Mouse (Mus musculus): Measurements from ENCODE around the gene Srp54a. TPM values are rescaled to one million over a fixed set of nuclear protein-coding genes. Genes with fewer than 3 reads are reported as not detected.
"Not testable (repeated sequence)": the region's sequence is repeated elsewhere in the genome, so short reads cannot be mapped to it uniquely, and the experiment has no call there.

Srp54a gene
- total RNA-seq, 1 experiment from 2014 or later, result 153 TPM

GRCm38 (mm10) chr12:55112616-55113015, 32.6 kb downstream of the Srp54a start:
- ATAC-seq (replicated peaks; ENCODE audit: low read depth, poor library complexity, severe bottlenecking), result peak; percentile 92

- ATAC-seq (replicated peaks; ENCODE audit: low read depth, poor library complexity, severe bottlenecking), result peak; percentile 86
Measured at GRCm38 (mm10) chr12:55124242-55124641, 44.2 kb downstream of the Srp54a start, which contains the start of gene Fam177a. Gene Fam177a, plus strand, starts transcription at chr12:55124469.

- ATAC-seq (replicated peaks; ENCODE audit: low read depth, poor library complexity, severe bottlenecking), result peak; percentile 66
Measured at GRCm38 (mm10) chr12:55124731-55125130, 44.7 kb downstream of the Srp54a start.

GRCm38 (mm10) chr12:55135540-55135939, 55.5 kb downstream of the Srp54a start:
- not testable (repeated sequence) for ATAC-seq (replicated peaks; ENCODE audit: low read depth, poor library complexity, severe bottlenecking)

- not testable (repeated sequence) for ATAC-seq (replicated peaks; ENCODE audit: low read depth, poor library complexity, severe bottlenecking)
Measured at GRCm38 (mm10) chr12:55137859-55138258, 57.8 kb downstream of the Srp54a start.

GRCm38 (mm10) chr12:55154559-55155448, 74.7 kb downstream of the Srp54a start, which contains the start of gene Srp54b:
Gene Srp54b, plus strand, starts transcription at chr12:55155104.
- peak; percentile 91 for ATAC-seq (replicated peaks; ENCODE audit: low read depth, poor library complexity, severe bottlenecking)

GRCm38 (mm10) chr12:55155449-55155783, 75.4 kb downstream of the Srp54a start:
- peak; percentile 41; the same call in 1 of the 2 replicates for ATAC-seq (replicated peaks; ENCODE audit: low read depth, poor library complexity, severe bottlenecking)

Other genes starting within 250 kb of the Srp54a start
- gene Cfl2, start 217.4 kb upstream of the Srp54a start, total RNA-seq (2017), result 18.6 and 39.9 TPM in 2 replicates
- not detected in 2 replicates for gene Gm20403, start 93.7 kb upstream of the Srp54a start, total RNA-seq (2017)
- 98.0 and 152 TPM in 2 replicates for gene Baz1a, start 65.9 kb upstream of the Srp54a start, total RNA-seq (2017)
- gene 2700097O09Rik, start 152 bp upstream of the Srp54a start, total RNA-seq (2017), result 10.0 and 10.2 TPM in 2 replicates
- 11.4 and 18.5 TPM in 2 replicates for gene Fam177a, start 44.2 kb downstream of the Srp54a start, total RNA-seq (2017)
- gene Srp54b, start 74.8 kb downstream of the Srp54a start, total RNA-seq (2017), result 58.1 and 71.5 TPM in 2 replicates
- gene 1700047I17Rik2, start 119.3 kb downstream of the Srp54a start, total RNA-seq (2017), result not detected in 2 replicates
- 94.8 and 98.0 TPM in 2 replicates for gene Srp54c, start 149.9 kb downstream of the Srp54a start, total RNA-seq (2017)
- gene 1110008L16Rik, start 219.3 kb downstream of the Srp54a start, total RNA-seq (2017), result 35.7 and 59.6 TPM in 2 replicates
- gene Ppp2r3c, start 222.7 kb downstream of the Srp54a start, total RNA-seq (2017), result 26.4 and 32.9 TPM in 2 replicates